ENCODE assay signal across 28 mouse cellular contexts in genomic region chr11:63704995-63705580, GRCm38 (mm10).
DNase-seq lines count a peak whose midpoint lies in the region; ATAC-seq lines count a peak whose summit lies in the region.
"Had no signal": no experiment of that assay in that cellular context is flagged by ENCODE, and none has a peak within 500 bp of the region (broad histone marks: within the 10 kb centered on the region; RNA-seq: fewer than 3 reads in every experiment).

No protein-coding gene starts in this region.

- peaks cover 37% of the 10 kb centered on the region for H3K4me1 ChIP-seq in forebrain, embryonic 10.5 days
- peaks cover 36% of the 10 kb centered on the region for H3K4me1 ChIP-seq in forebrain, embryonic 15.5 days
- peaks cover 43% of the 10 kb centered on the region for H3K4me1 ChIP-seq in midbrain, embryonic 10.5 days
- peaks cover 4% of the 10 kb centered on the region; the same call in 1 of the 2 replicates for H3K4me1 ChIP-seq in midbrain, embryonic 16.5 days (ENCODE audit: control insufficient read depth, insufficient read depth, low read length)
- H3K4me1 ChIP-seq in embryonic facial prominence, embryonic 11.5 days (ENCODE audit: control insufficient read depth, insufficient read depth, low read length), result peaks cover 2% of the 10 kb centered on the region; the same call in 1 of the 2 replicates
- H3K4me1 ChIP-seq: heart, embryonic 10.5 days; stomach, embryonic 15.5 days had no signal

- peak overlapping the region; percentile 46; the same call in 1 of the 2 replicates for H3K27ac ChIP-seq in forebrain, embryonic 10.5 days
- no peak overlapping the region for H3K27ac ChIP-seq in forebrain, embryonic 15.5 days (replicated peaks)
- H3K27ac ChIP-seq in midbrain, embryonic 10.5 days (replicated peaks), result peak overlapping the region; percentile 76
- H3K27ac ChIP-seq in midbrain, embryonic 16.5 days (ENCODE audit: low read length), result no peak overlapping the region
- no peak overlapping the region; the same call in 1 of the 2 replicates for H3K27ac ChIP-seq in embryonic facial prominence, embryonic 11.5 days (replicated peaks; ENCODE audit: low read depth, low read length)
- H3K27ac ChIP-seq: heart, embryonic 10.5 days; heart, embryonic 15.5 days; hindbrain, embryonic 14.5 days; kidney, embryonic 15.5 days; left cerebral cortex, adult 2 months; limb, embryonic 13.5 days; lung, embryonic 15.5 days; midbrain, embryonic 12.5 days; stomach, embryonic 15.5 days had no signal

- H3K36me3 ChIP-seq in forebrain, embryonic 10.5 days (replicated peaks), result no peaks in the 10 kb centered on the region
- no peaks in the 10 kb centered on the region for H3K36me3 ChIP-seq in forebrain, embryonic 15.5 days
- no peaks in the 10 kb centered on the region for H3K36me3 ChIP-seq in midbrain, embryonic 10.5 days
- H3K36me3 ChIP-seq in midbrain, embryonic 16.5 days (ENCODE audit: control insufficient read depth, insufficient read depth, low read length), result no peaks in the 10 kb centered on the region
- H3K36me3 ChIP-seq in embryonic facial prominence, embryonic 11.5 days (replicated peaks; ENCODE audit: control insufficient read depth, insufficient read depth, low read depth, low read length), result no peaks in the 10 kb centered on the region
- H3K36me3 ChIP-seq: heart, embryonic 10.5 days; heart, embryonic 15.5 days; kidney, embryonic 15.5 days; limb, embryonic 13.5 days; lung, embryonic 15.5 days; midbrain, embryonic 12.5 days; stomach, embryonic 15.5 days had no signal

- DNase-seq in forebrain, embryonic 10.5 days (ENCODE audit: extremely low spot score, low spot score), result peak; percentile 42
- peak; percentile 39 for DNase-seq in midbrain, embryonic 10.5 days (ENCODE audit: low spot score)
- DNase-seq in embryonic facial prominence, embryonic 11.5 days (ENCODE audit: low spot score), result peak; percentile 80
- DNase-seq in layer of hippocampus, postnatal 10 days (ENCODE audit: low spot score in 2 of 2), result no peak
- DNase-seq in urinary bladder, postnatal 4 days (ENCODE audit: low spot score in 2 of 2), result no peak
- DNase-seq: adrenal gland, postnatal 10 days; cerebellum, adult 11 months; cerebellum, adult 9-10 months; cerebellum, postnatal 36 days; gastrocnemius, postnatal 10 days; kidney, adult 18-20 months; kidney, postnatal 25 days; right cerebral cortex, postnatal 14 days had no signal

- no peaks in the 10 kb centered on the region for H3K9me3 ChIP-seq in forebrain, embryonic 10.5 days
- no peaks in the 10 kb centered on the region for H3K9me3 ChIP-seq in forebrain, embryonic 15.5 days
- no peaks in the 10 kb centered on the region for H3K9me3 ChIP-seq in midbrain, embryonic 10.5 days (replicated peaks)
- no peaks in the 10 kb centered on the region for H3K9me3 ChIP-seq in midbrain, embryonic 16.5 days (replicated peaks; ENCODE audit: control insufficient read depth, low read length, poor library complexity, severe bottlenecking)
- H3K9me3 ChIP-seq in embryonic facial prominence, embryonic 11.5 days (replicated peaks; ENCODE audit: control insufficient read depth, low read length), result no peaks in the 10 kb centered on the region
- H3K9me3 ChIP-seq: heart, embryonic 10.5 days; heart, embryonic 15.5 days; kidney, embryonic 15.5 days; limb, embryonic 13.5 days; lung, embryonic 15.5 days; midbrain, embryonic 12.5 days; stomach, embryonic 15.5 days had no signal

- no peak overlapping the region for H3K4me3 ChIP-seq in forebrain, embryonic 10.5 days
- H3K4me3 ChIP-seq in forebrain, embryonic 15.5 days, result no peak overlapping the region
- no peak overlapping the region for H3K4me3 ChIP-seq in midbrain, embryonic 10.5 days
- no peak overlapping the region for H3K4me3 ChIP-seq in midbrain, embryonic 16.5 days (ENCODE audit: low read depth, low read length)
- H3K4me3 ChIP-seq in embryonic facial prominence, embryonic 11.5 days (ENCODE audit: low read depth, low read length), result no peak overlapping the region
- H3K4me3 ChIP-seq: erythroblast, embryonic 14.5 days; heart, embryonic 10.5 days; heart, embryonic 15.5 days; kidney, embryonic 15.5 days; left cerebral cortex, adult 2 months; limb, embryonic 13.5 days; lung, embryonic 15.5 days; midbrain, embryonic 12.5 days; stomach, embryonic 15.5 days had no signal

- no peak overlapping the region for H3K9ac ChIP-seq in forebrain, embryonic 15.5 days (replicated peaks)
- H3K9ac ChIP-seq in midbrain, embryonic 16.5 days (ENCODE audit: low read depth, low read length), result no peak overlapping the region
- no peak overlapping the region for H3K9ac ChIP-seq in embryonic facial prominence, embryonic 11.5 days (replicated peaks; ENCODE audit: low read length)
- H3K9ac ChIP-seq: heart, embryonic 15.5 days; hindbrain, embryonic 14.5 days; kidney, embryonic 15.5 days; limb, embryonic 13.5 days; lung, embryonic 15.5 days; midbrain, embryonic 12.5 days; stomach, embryonic 15.5 days had no signal

- no peak for ATAC-seq in forebrain, embryonic 15.5 days (replicated peaks)
- ATAC-seq in midbrain, embryonic 16.5 days, result no peak
- no peak for ATAC-seq in embryonic facial prominence, embryonic 11.5 days (replicated peaks; ENCODE audit: insufficient number of reproducible peaks, low FRiP score, low TSS enrichment, low read depth)
- ATAC-seq: inflammation-experienced regulatory T-cells, adult 6 months; Patski had no signal

- H3K4me2 ChIP-seq in forebrain, embryonic 15.5 days (replicated peaks), result no peak overlapping the region
- H3K4me2 ChIP-seq in midbrain, embryonic 16.5 days (ENCODE audit: low read length), result no peak overlapping the region
- no peak overlapping the region for H3K4me2 ChIP-seq in embryonic facial prominence, embryonic 11.5 days (ENCODE audit: low read depth, low read length)
- H3K4me2 ChIP-seq: heart, embryonic 15.5 days; hindbrain, embryonic 14.5 days; kidney, embryonic 15.5 days; limb, embryonic 13.5 days; liver, embryonic 11.5 days; lung, embryonic 15.5 days; midbrain, embryonic 12.5 days; stomach, embryonic 15.5 days had no signal

- 29% methylated on average over 12 of the region's 12 CpGs for WGBS in forebrain, embryonic 10.5 days
- WGBS in forebrain, embryonic 15.5 days, result 25% methylated on average over 12 of the region's 12 CpGs
- 32% methylated on average over 12 of the region's 12 CpGs for WGBS in midbrain, embryonic 10.5 days
- 28% methylated on average over 12 of the region's 12 CpGs for WGBS in midbrain, embryonic 16.5 days
- WGBS in embryonic facial prominence, embryonic 11.5 days, result 20% methylated on average over 12 of the region's 12 CpGs

- H3K27me3 ChIP-seq in forebrain, embryonic 10.5 days (ENCODE audit: poor library complexity, severe bottlenecking), result peaks cover 64% of the 10 kb centered on the region
- H3K27me3 ChIP-seq in forebrain, embryonic 15.5 days, result peaks cover 5% of the 10 kb centered on the region; the same call in 1 of the 2 replicates
- H3K27me3 ChIP-seq in midbrain, embryonic 10.5 days (ENCODE audit: low read depth, poor library complexity, severe bottlenecking), result peaks cover 43% of the 10 kb centered on the region
- no peaks in the 10 kb centered on the region for H3K27me3 ChIP-seq in midbrain, embryonic 16.5 days (ENCODE audit: control insufficient read depth, insufficient read depth, low read depth, low read length)
- no peaks in the 10 kb centered on the region for H3K27me3 ChIP-seq in embryonic facial prominence, embryonic 11.5 days (ENCODE audit: control insufficient read depth, insufficient read depth, low read length)
- H3K27me3 ChIP-seq: heart, embryonic 15.5 days; kidney, embryonic 15.5 days; lung, embryonic 15.5 days; stomach, embryonic 15.5 days had no signal

Comparison
In these comparisons a context has a peak if more than half of its experiments do, and no peak if none do; other contexts are left out.
1. H3K27ac ChIP-seq: peak in forebrain, embryonic 10.5 days (single experiment) and midbrain, embryonic 10.5 days (single experiment); none in forebrain, embryonic 15.5 days (single experiment), midbrain, embryonic 16.5 days (single experiment) and embryonic facial prominence, embryonic 11.5 days (single experiment).
2. DNase-seq: peak in forebrain, embryonic 10.5 days (single experiment), midbrain, embryonic 10.5 days (single experiment) and embryonic facial prominence, embryonic 11.5 days (single experiment); none in layer of hippocampus, postnatal 10 days (0 of 2) and urinary bladder, postnatal 4 days (0 of 2).